Mouse (Mus musculus): ENCODE measurements at regions not wholly inside any gene's neighbourhood (a gene's known extent, or its start where the extent isn't known, plus 50 kb on each side); places are given as distances from the start of the nearest gene placed in this dataset.

DNA sequence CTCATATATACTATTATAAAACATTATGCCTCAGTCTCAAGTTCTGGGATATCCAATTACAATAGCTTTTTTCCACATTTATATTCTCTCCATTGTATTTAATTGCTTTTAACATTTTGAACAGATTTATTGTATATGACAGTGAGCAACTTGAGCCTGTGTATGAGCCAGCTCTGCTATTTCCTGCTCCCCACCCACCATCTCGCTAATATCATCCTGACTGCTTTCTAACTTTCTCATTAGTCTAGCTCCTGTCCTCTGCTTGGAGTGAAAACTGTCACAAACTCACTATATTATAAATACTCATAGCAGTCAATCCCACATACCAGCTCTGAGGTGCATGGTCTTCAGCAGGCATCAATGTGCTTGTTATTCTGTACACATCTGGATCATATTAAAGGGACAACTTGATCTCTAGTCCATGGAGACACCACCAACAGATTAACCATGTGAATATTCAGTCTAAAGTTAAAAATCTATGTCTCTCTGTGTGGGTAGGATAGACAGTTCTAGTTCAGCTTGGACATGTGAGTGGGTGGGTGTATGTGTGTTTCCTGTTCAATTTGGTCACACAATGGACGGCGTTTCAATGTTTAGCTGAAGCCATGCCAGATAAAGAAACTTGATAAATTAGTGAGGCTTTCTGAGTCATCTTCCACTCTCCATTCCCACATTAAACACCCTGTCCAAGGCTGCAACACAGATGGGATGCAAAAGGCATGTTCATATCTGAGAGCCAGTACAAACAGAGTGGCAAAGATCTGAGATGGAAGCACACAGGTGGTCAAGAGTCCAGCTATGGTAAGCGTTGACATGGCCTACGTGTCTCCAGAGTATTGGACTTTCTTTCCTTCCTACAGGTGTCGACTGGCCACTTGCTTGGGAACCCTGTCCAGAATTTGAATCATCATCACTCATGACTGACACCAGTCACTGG is 616.1 kb upstream of the Clint1 start:
- Histone ChIP-seq H3K4me3 (replicated peaks; ENCODE audit: extremely low read depth, low read depth, low read length) (no peak overlapping the region), H3K4me1 (ENCODE audit: control insufficient read depth, insufficient read depth, low read length) (peaks cover 6% of the 10 kb centered on the region)
- TF ChIP-seq POLR2A (IDR thresholded peaks at IDR 0.05; ENCODE audit: borderline replicate concordance, extremely low read depth, low read depth, low read length) (no peak), CTCF (IDR thresholded peaks at IDR 0.05; ENCODE audit: insufficient read depth, low read length) (no peak)
- DNase-seq = no peak
- WGBS = 52% methylated on average over 6 of the region's 6 CpGs

DNA sequence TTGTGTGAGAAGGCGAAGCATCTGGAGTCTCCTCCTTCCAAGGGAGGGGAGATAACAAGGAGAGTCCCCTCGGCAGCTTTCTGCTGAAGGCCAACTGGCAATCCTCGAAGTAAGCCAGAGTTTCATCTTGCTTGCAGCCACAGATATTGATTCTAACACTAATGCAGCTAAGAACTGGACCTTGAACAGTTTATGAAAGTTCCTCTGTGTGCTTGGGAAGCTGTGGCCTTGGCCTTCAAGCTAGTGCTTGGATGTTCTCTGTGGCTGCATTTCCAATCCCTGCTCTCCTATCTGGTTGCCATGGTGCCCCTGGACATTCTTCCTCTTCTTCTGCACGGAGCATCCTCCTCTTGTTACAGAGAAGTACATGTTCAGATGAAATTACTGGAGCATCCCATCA is 614.8 kb upstream of the Clint1 start:
- no peak for TF ChIP-seq POLR2A (IDR thresholded peaks at IDR 0.05; ENCODE audit: borderline replicate concordance, extremely low read depth, low read depth, low read length)
- no peak for TF ChIP-seq CTCF (IDR thresholded peaks at IDR 0.05; ENCODE audit: insufficient read depth, low read length)
- Histone ChIP-seq H3K4me3 (replicated peaks; ENCODE audit: extremely low read depth, low read depth, low read length) (no peak overlapping the region), H3K4me1 (ENCODE audit: control insufficient read depth, insufficient read depth, low read length) (peaks cover 6% of the 10 kb centered on the region)
- 61% methylated on average over 4 of the region's 4 CpGs for WGBS
- DNase-seq = no peak

DNA sequence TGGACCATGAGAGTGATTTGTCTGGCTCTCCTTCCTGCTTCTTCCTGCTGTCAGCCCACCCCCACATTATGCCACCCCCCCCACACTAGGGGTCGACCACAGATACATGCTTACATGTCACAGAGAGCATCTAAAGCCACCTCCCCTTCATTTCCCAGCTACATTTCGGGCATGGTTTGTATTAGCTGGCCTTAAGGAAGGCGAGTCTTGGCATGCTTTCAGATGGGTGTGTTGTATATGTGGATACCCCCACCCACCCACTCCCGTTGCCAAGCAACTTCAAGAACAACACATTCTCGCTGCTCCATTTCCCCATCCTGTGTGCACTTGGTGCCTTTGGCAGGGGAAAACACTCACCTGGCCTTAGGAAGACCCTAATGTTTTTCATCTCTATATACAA is 612.8 kb upstream of the Clint1 start:
- TF ChIP-seq POLR2A (IDR thresholded peaks at IDR 0.05; ENCODE audit: borderline replicate concordance, extremely low read depth, low read depth, low read length) (no peak), CTCF (IDR thresholded peaks at IDR 0.05; ENCODE audit: insufficient read depth, low read length) (no peak)
- 25% methylated on average over 5 of the region's 5 CpGs for WGBS
- no peak for DNase-seq
- Histone ChIP-seq H3K4me1 (ENCODE audit: control insufficient read depth, insufficient read depth, low read length) (peaks cover 6% of the 10 kb centered on the region), H3K4me3 (replicated peaks; ENCODE audit: extremely low read depth, low read depth, low read length) (no peak overlapping the region)

DNA sequence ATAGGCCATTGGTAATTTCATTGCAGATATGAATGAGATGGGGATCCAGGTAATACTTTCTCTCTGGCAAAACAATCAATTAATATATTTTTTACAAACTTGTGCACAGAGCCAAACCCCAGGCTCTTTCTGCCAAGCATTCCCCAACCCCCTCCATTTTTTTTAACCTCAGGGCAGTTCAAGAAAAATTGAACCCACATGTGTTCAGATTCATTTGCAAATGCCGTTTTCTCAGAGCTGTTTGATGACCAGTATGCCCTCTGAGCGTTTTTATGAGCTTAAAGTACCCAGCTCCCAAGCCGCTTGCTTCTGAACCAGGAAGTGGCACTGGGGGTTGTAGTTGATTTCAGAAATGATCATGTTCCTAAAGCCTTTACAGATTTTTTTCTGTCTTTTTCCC is 611.4 kb upstream of the Clint1 start:
- Histone ChIP-seq H3K4me3 (replicated peaks; ENCODE audit: extremely low read depth, low read depth, low read length) (no peak overlapping the region), H3K4me1 (ENCODE audit: control insufficient read depth, insufficient read depth, low read length) (peaks cover 6% of the 10 kb centered on the region)
- DNase-seq = no peak
- no peak for TF ChIP-seq CTCF (IDR thresholded peaks at IDR 0.05; ENCODE audit: insufficient read depth, low read length)
- no peak for TF ChIP-seq POLR2A (IDR thresholded peaks at IDR 0.05; ENCODE audit: borderline replicate concordance, extremely low read depth, low read depth, low read length)
- WGBS = 79% methylated on average over 3 of the region's 3 CpGs

DNA sequence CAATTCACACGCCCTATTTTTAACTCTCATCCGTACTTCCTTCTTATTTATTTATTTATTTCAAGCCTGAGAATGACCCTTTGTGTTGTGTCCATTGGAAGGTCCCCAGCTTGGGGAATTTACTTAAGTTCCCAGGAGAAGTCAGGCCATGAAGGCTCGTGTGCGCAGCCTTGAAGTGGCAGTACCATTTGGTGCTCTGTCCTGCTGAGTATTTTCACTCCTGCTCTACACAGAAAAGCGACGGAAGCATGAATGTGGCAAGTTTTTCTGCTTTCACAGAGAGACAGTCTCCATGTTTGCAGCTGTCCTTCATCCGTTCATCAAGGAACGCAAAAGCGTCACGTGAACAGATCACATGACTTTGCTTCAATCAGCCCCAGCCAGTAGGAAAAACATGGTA is 610.2 kb upstream of the Clint1 start:
- no peak for TF ChIP-seq CTCF (IDR thresholded peaks at IDR 0.05; ENCODE audit: insufficient read depth, low read length)
- no peak for TF ChIP-seq POLR2A (IDR thresholded peaks at IDR 0.05; ENCODE audit: borderline replicate concordance, extremely low read depth, low read depth, low read length)
- H3K4me1 ChIP-seq (ENCODE audit: control insufficient read depth, insufficient read depth, low read length) = peaks cover 3% of the 10 kb centered on the region; the same call in 1 of the 2 replicates
- no peak overlapping the region for H3K4me3 ChIP-seq (replicated peaks; ENCODE audit: extremely low read depth, low read depth, low read length)
- WGBS = 76% methylated on average over 10 of the region's 10 CpGs
- DNase-seq = no peak

DNA sequence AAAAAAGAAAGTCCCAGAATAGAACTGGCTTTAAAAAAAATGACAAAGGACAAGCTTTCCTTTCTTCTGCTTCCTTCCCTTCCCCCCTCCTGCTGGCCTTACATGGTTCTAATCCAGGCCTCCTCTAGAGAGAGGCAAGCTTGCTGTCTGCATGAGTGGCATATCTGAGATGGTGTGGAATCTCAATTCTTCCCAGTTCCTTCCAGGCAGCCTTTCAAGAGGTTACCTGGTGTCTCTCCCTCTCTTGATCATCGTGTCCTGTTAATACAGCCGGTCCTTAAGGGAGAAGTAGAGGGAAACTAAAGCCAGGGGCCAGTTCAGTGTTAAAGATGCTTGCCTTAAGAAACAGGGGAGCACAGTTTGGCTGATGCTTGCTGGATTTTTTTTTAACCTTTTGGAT is 607.1 kb upstream of the Clint1 start:
- Histone ChIP-seq H3K4me1 (ENCODE audit: control insufficient read depth, insufficient read depth, low read length) (no peaks in the 10 kb centered on the region), H3K4me3 (replicated peaks; ENCODE audit: extremely low read depth, low read depth, low read length) (no peak overlapping the region)
- no peak for DNase-seq
- TF ChIP-seq POLR2A (IDR thresholded peaks at IDR 0.05; ENCODE audit: borderline replicate concordance, extremely low read depth, low read depth, low read length) (no peak), CTCF (IDR thresholded peaks at IDR 0.05; ENCODE audit: insufficient read depth, low read length) (no peak)
- 82% methylated on average over 2 of the region's 2 CpGs for WGBS

DNA sequence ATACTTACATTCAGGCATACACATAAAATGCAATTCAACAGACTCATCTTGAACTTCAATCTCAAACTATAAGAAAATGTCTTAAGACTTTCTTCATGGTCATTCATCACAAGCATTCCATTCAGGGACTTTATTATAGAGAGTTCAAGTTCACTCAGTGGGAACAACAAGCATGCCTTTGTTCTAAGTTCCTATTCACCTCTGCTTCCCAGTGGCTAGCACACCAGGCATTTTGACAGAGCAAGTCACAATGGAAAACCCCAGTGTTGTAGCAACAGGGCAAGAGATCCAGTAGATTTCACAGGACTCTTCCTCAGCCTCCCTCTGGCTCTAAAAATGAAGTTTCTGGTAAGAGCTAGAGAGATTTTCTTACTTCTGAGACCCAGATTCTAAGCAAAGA is 595.8 kb upstream of the Clint1 start:
- Histone ChIP-seq H3K4me1 (ENCODE audit: control insufficient read depth, insufficient read depth, low read length) (no peaks in the 10 kb centered on the region), H3K4me3 (replicated peaks; ENCODE audit: extremely low read depth, low read depth, low read length) (no peak overlapping the region)
- TF ChIP-seq POLR2A (IDR thresholded peaks at IDR 0.05; ENCODE audit: borderline replicate concordance, extremely low read depth, low read depth, low read length) (no peak), CTCF (IDR thresholded peaks at IDR 0.05; ENCODE audit: insufficient read depth, low read length) (no peak)
- no peak for DNase-seq

DNA sequence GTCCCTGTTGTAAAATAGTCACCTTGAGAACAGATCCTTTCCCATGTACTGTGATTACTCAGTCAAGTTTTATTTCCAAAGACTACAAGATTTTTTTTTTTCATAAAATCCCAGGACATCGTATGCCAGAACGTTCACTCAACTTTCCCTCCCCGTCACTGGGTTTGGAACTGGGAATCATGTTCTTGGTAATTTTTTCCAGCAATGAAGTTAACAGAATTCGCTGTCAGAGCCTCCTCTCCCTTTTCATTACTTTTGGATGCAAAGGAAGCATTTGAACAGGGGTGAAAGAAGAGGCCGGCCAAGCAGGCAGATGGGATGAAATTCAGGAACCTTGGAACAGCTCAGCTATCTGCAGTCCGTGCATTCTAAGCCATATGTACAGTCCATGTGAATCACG is 589.7 kb upstream of the Clint1 start:
- Histone ChIP-seq H3K4me1 (ENCODE audit: control insufficient read depth, insufficient read depth, low read length) (no peaks in the 10 kb centered on the region), H3K4me3 (replicated peaks; ENCODE audit: extremely low read depth, low read depth, low read length) (no peak overlapping the region)
- WGBS = 82% methylated on average over 7 of the region's 7 CpGs
- TF ChIP-seq CTCF (IDR thresholded peaks at IDR 0.05; ENCODE audit: insufficient read depth, low read length) = no peak
- no peak for TF ChIP-seq POLR2A (IDR thresholded peaks at IDR 0.05; ENCODE audit: borderline replicate concordance, extremely low read depth, low read depth, low read length)
- DNase-seq = no peak

DNA sequence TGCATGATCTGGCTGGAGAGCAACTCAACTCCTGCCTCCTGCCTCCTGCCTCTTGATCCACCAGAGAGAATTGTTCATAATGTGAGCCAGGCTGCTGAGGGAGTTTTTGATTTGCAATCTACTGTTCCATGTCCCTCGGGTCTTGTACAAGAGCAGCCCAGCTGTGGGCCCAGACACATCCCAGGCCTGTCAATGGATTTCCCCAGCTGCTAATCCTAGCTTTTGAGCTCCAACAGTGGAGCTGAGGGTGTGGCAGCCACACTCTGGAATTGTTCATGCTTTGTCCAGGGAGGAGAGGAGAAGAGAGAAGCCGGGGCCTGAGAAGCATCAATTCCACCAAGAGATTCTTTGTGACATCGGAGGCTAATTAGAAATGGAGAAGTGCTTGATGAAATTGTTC is 587.9 kb upstream of the Clint1 start:
- DNase-seq = no peak
- no peaks in the 10 kb centered on the region for H3K4me1 ChIP-seq (ENCODE audit: control insufficient read depth, insufficient read depth, low read length)
- TF ChIP-seq CTCF (IDR thresholded peaks at IDR 0.05; ENCODE audit: insufficient read depth, low read length) (no peak), POLR2A (IDR thresholded peaks at IDR 0.05; ENCODE audit: borderline replicate concordance, extremely low read depth, low read depth, low read length) (no peak)
- 73% methylated on average over 3 of the region's 3 CpGs for WGBS
- no peak overlapping the region for H3K4me3 ChIP-seq (replicated peaks; ENCODE audit: extremely low read depth, low read depth, low read length)

All from lung, adult 2 months (tissue).